Mouse (Mus musculus): ENCODE measurements at regions not wholly inside any gene's neighbourhood (a gene's known extent, or its start where the extent isn't known, plus 50 kb on each side); places are given as distances from the start of the nearest gene placed in this dataset.
"Not testable (repeated sequence)": the region's sequence is repeated elsewhere in the genome, so short reads cannot be mapped to it uniquely, and the experiment has no call there.

DNA sequence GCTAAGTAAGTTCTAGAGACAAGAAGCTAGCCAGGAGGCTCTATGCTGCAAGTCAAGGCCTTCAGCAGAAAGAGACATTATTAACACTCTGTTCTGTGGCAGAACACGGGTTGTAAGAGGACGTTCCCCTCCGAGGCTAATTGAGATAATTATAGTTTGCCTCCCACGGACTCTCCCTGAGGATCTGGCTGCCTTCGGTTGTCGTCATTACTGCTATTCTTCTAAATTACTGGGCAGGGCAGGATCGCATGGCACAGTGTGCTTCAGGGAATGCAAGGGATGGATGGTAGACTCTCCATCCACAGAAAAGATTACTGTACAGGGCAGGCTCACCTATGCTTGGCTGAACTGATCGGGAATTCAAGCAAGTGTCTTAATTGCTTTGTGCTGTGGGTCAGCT is 124.7 kb upstream of the Rgma start:
- H3ac ChIP-seq (ENCODE audit: control insufficient read depth, insufficient read length, low read depth), result no peak overlapping the region
- H3K36me3 ChIP-seq (ENCODE audit: control insufficient read depth, insufficient read depth), result no peaks in the 10 kb centered on the region
- H3K79me3 ChIP-seq (ENCODE audit: low read depth), result no peaks in the 10 kb centered on the region
- no peaks in the 10 kb centered on the region for H3K79me2 ChIP-seq (ENCODE audit: control insufficient read depth, insufficient read depth)
- no peaks in the 10 kb centered on the region for H3K27me3 ChIP-seq (ENCODE audit: control insufficient read depth, insufficient read depth, insufficient read length)
- no peak overlapping the region for H3K4me3 ChIP-seq (ENCODE audit: insufficient read depth, poor library complexity, severe bottlenecking)
- TF ChIP-seq MAX (IDR thresholded peaks at IDR 0.05) (no peak), MYOD1 (IDR thresholded peaks at IDR 0.05; ENCODE audit: control insufficient read depth, insufficient read length, low read depth) (no peak), FOSL1 (IDR thresholded peaks at IDR 0.05; ENCODE audit: insufficient read depth, low read length, poor library complexity, severe bottlenecking) (no peak), USF1 (IDR thresholded peaks at IDR 0.05; ENCODE audit: low read depth) (no peak), CEBPB (IDR thresholded peaks at IDR 0.05; ENCODE audit: low read depth) (no peak), MYOG (IDR thresholded peaks at IDR 0.05; ENCODE audit: control insufficient read depth, extremely low read depth, insufficient read length) (no peak), CTCF (IDR thresholded peaks at IDR 0.05; ENCODE audit: control insufficient read depth, insufficient read depth, insufficient read length) (no peak)

DNA sequence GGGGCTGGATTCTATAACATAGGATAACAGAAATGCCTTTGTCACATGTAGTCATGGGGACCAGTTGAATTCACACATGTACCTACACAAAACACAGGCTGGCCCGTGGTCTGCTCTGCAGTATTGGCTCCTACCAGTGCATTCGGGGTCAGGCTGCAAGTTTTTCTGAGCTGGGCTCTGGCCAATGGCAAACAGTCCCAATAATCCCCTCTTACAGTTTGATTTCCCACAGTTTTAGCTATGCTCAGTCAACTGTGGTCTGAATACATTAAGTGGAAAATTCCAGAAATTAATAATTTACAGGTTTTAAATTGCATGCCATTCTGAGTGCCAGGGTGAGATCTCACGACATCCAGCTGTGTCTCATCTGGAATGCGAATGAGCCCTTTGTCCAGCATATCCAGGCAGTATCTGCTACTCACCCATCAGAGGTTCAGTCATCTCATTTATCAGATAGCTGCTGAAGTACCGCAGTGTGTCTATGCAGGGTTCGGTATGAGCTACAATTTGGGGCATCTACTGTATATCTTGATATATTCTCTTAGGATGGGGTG is 124.0 kb upstream of the Rgma start:
- TF ChIP-seq MAX (IDR thresholded peaks at IDR 0.05) (no peak), USF1 (IDR thresholded peaks at IDR 0.05; ENCODE audit: low read depth) (no peak), MYOG (IDR thresholded peaks at IDR 0.05; ENCODE audit: control insufficient read depth, extremely low read depth, insufficient read length) (no peak), MYOD1 (IDR thresholded peaks at IDR 0.05; ENCODE audit: control insufficient read depth, insufficient read length, low read depth) (no peak)
- H3K79me2 ChIP-seq (ENCODE audit: control insufficient read depth, insufficient read depth), result no peaks in the 10 kb centered on the region
- no peak overlapping the region for H3ac ChIP-seq (ENCODE audit: control insufficient read depth, insufficient read length, low read depth)
- no peaks in the 10 kb centered on the region for H3K36me3 ChIP-seq (ENCODE audit: control insufficient read depth, insufficient read depth)
- H3K27me3 ChIP-seq (ENCODE audit: control insufficient read depth, insufficient read depth, insufficient read length), result no peaks in the 10 kb centered on the region
- H3K79me3 ChIP-seq (ENCODE audit: low read depth), result no peaks in the 10 kb centered on the region
- H3K4me3 ChIP-seq (ENCODE audit: insufficient read depth, poor library complexity, severe bottlenecking), result no peak overlapping the region

DNA sequence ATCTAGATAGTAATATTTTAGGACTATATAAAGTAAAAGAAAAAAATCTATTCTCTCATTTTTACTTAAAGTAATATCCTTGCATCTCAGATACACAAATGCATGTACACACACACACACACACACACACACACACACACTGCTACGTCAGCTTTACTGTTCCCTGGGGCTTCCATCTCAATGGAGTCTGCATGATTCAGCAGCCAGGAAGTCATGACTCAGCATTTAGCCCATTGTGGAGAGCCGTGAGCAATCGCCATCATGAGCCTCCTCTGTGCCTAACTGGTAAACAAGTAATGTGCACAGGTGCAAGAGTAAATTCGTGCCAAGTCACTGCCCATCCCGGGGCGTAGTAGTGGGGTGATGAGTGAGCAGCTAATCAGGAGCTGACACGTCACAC is 120.3 kb upstream of the Rgma start:
- not testable (repeated sequence) for H3K79me3 ChIP-seq (ENCODE audit: low read depth); H3K79me2 ChIP-seq (ENCODE audit: control insufficient read depth, insufficient read depth); H3K36me3 ChIP-seq (ENCODE audit: control insufficient read depth, insufficient read depth); H3ac ChIP-seq (ENCODE audit: control insufficient read depth, insufficient read length, low read depth); H3K27me3 ChIP-seq (ENCODE audit: control insufficient read depth, insufficient read depth, insufficient read length); H3K4me3 ChIP-seq (ENCODE audit: insufficient read depth, poor library complexity, severe bottlenecking)

DNA sequence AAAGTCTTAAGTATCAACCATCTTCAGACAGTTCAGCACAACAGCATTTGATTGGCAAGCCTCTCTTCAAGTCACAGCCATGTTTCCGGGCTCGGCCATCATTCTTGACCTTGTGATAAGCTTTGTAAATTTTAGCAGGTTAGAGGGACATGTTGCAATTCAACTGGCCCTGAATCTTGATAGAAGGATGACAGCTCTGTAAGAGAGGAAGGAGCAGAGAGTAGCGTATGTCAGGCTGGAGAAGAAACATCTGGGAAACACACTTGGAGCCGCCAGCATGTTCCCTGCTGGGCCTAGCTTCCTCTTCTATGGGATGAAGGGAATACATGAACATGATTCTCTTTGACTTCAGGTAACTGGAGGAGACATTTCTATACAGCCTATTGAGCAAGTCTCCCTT is 115.2 kb upstream of the Rgma start:
- TF ChIP-seq CTCF (IDR thresholded peaks at IDR 0.05; ENCODE audit: control insufficient read depth, insufficient read depth, insufficient read length) (no peak), MYOD1 (IDR thresholded peaks at IDR 0.05; ENCODE audit: control insufficient read depth, insufficient read length, low read depth) (no peak), MAX (IDR thresholded peaks at IDR 0.05) (no peak), FOSL1 (IDR thresholded peaks at IDR 0.05; ENCODE audit: insufficient read depth, low read length, poor library complexity, severe bottlenecking) (no peak), USF1 (IDR thresholded peaks at IDR 0.05; ENCODE audit: low read depth) (no peak), CEBPB (IDR thresholded peaks at IDR 0.05; ENCODE audit: low read depth) (no peak), MYOG (IDR thresholded peaks at IDR 0.05; ENCODE audit: control insufficient read depth, extremely low read depth, insufficient read length) (no peak)

DNA sequence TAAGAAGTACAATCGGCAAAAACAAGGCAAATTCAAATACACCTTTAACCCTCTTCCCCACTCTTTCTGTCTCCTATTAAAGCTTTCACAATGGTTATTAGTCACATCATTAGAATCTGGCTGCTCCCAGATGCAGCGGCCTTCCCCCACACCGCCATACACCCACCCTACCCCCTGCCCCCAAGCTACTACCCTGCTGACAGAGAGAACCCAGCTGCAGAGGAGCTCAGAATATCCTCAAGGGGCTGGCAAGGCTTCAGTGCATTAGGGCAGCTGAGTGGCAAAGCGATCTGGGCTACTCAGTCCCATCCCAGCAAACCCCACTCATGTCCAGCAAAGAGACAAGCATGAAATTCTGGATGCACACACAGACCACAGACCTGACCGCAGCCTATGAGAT is 113.6 kb upstream of the Rgma start:
- TF ChIP-seq CEBPB (IDR thresholded peaks at IDR 0.05; ENCODE audit: low read depth) (no peak), MYOG (IDR thresholded peaks at IDR 0.05; ENCODE audit: control insufficient read depth, extremely low read depth, insufficient read length) (no peak), USF1 (IDR thresholded peaks at IDR 0.05; ENCODE audit: low read depth) (no peak), FOSL1 (IDR thresholded peaks at IDR 0.05; ENCODE audit: insufficient read depth, low read length, poor library complexity, severe bottlenecking) (no peak), MYOD1 (IDR thresholded peaks at IDR 0.05; ENCODE audit: control insufficient read depth, insufficient read length, low read depth) (no peak), CTCF (IDR thresholded peaks at IDR 0.05; ENCODE audit: control insufficient read depth, insufficient read depth, insufficient read length) (no peak), MAX (IDR thresholded peaks at IDR 0.05) (no peak)
- Histone ChIP-seq H3ac (ENCODE audit: control insufficient read depth, insufficient read length, low read depth) (no peak overlapping the region), H3K27me3 (ENCODE audit: control insufficient read depth, insufficient read depth, insufficient read length) (no peaks in the 10 kb centered on the region), H3K36me3 (ENCODE audit: control insufficient read depth, insufficient read depth) (no peaks in the 10 kb centered on the region), H3K4me3 (ENCODE audit: insufficient read depth, poor library complexity, severe bottlenecking) (no peak overlapping the region), H3K79me3 (ENCODE audit: low read depth) (no peaks in the 10 kb centered on the region), H3K79me2 (ENCODE audit: control insufficient read depth, insufficient read depth) (no peaks in the 10 kb centered on the region)

More for the DNA sequence above, 115.2 kb upstream of the Rgma start:
- Histone ChIP-seq H3ac (ENCODE audit: control insufficient read depth, insufficient read length, low read depth) (no peak overlapping the region), H3K79me2 (ENCODE audit: control insufficient read depth, insufficient read depth) (no peaks in the 10 kb centered on the region), H3K79me3 (ENCODE audit: low read depth) (no peaks in the 10 kb centered on the region), H3K27me3 (ENCODE audit: control insufficient read depth, insufficient read depth, insufficient read length) (no peaks in the 10 kb centered on the region), H3K4me3 (ENCODE audit: insufficient read depth, poor library complexity, severe bottlenecking) (no peak overlapping the region), H3K36me3 (ENCODE audit: control insufficient read depth, insufficient read depth) (no peaks in the 10 kb centered on the region)

DNA sequence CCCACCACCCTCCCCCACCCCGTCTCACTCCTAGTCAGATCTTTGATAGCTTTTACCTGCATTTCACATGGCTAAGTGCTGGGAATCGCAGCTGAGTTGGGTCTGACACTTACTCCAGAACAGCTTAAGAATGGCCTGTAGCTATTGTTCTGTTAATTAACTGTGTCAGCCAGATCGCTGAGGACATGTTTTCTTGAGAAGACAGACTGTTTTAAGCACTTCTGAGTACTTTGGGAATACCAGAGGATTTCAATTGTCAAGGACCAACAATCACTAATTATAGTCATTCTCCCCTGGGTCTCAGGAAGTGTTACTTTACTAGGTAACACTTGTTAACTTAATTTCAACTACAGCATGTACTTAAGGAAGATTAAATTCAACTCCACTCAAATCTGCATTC is 112.8 kb upstream of the Rgma start:
- TF ChIP-seq MAX (IDR thresholded peaks at IDR 0.05), result no peak
- no peak for TF ChIP-seq USF1 (IDR thresholded peaks at IDR 0.05; ENCODE audit: low read depth)
- no peak for TF ChIP-seq FOSL1 (IDR thresholded peaks at IDR 0.05; ENCODE audit: insufficient read depth, low read length, poor library complexity, severe bottlenecking)
- TF ChIP-seq MYOG (IDR thresholded peaks at IDR 0.05; ENCODE audit: control insufficient read depth, extremely low read depth, insufficient read length), result no peak
- TF ChIP-seq CEBPB (IDR thresholded peaks at IDR 0.05; ENCODE audit: low read depth), result no peak
- TF ChIP-seq MYOD1 (IDR thresholded peaks at IDR 0.05; ENCODE audit: control insufficient read depth, insufficient read length, low read depth), result no peak
- no peak for TF ChIP-seq CTCF (IDR thresholded peaks at IDR 0.05; ENCODE audit: control insufficient read depth, insufficient read depth, insufficient read length)
- no peak overlapping the region for H3K4me3 ChIP-seq (ENCODE audit: insufficient read depth, poor library complexity, severe bottlenecking)
- no peaks in the 10 kb centered on the region for H3K27me3 ChIP-seq (ENCODE audit: control insufficient read depth, insufficient read depth, insufficient read length)
- no peaks in the 10 kb centered on the region for H3K79me3 ChIP-seq (ENCODE audit: low read depth)
- no peaks in the 10 kb centered on the region for H3K36me3 ChIP-seq (ENCODE audit: control insufficient read depth, insufficient read depth)
- H3ac ChIP-seq (ENCODE audit: control insufficient read depth, insufficient read length, low read depth), result no peak overlapping the region
- no peaks in the 10 kb centered on the region for H3K79me2 ChIP-seq (ENCODE audit: control insufficient read depth, insufficient read depth)
